Mouse (Mus musculus): Measurements from ENCODE around the gene Ctr9. TPM values are rescaled to one million over a fixed set of nuclear protein-coding genes. Genes with fewer than 3 reads are reported as not detected.

Gene Ctr9
- polyA plus RNA-seq, 1 experiment from 2014 or later = 100 TPM

- Histone ChIP-seq H3K4me3 (no peak overlapping the region), H3K4me2 (replicated peaks) (no peak overlapping the region), H3K27ac (no peak overlapping the region), H3K9me3 (no peaks in the 10 kb centered on the region), H3K9ac (no peak overlapping the region), H3K27me3 (replicated peaks) (no peaks in the 10 kb centered on the region), H3K36me3 (no peaks in the 10 kb centered on the region), H3K4me1 (no peaks in the 10 kb centered on the region)
- no peak for ATAC-seq (ENCODE audit: low FRiP score, low read depth)
- WGBS = 89% methylated on average over 15 of the region's 15 CpGs
Observed at GRCm38 (mm10) chr7:110998887-110999827, 29.6 kb upstream of the Ctr9 start.

- no peaks in the 10 kb centered on the region for H3K9me3 ChIP-seq
- no peak overlapping the region for H3K27ac ChIP-seq
- H3K4me2 ChIP-seq (replicated peaks) = no peak overlapping the region
- no peaks in the 10 kb centered on the region for H3K4me1 ChIP-seq
- H3K27me3 ChIP-seq (replicated peaks) = no peaks in the 10 kb centered on the region
- no peaks in the 10 kb centered on the region for H3K36me3 ChIP-seq
- H3K9ac ChIP-seq = no peak overlapping the region
- WGBS = 88% methylated on average over 3 of the region's 3 CpGs
- no peak for ATAC-seq (ENCODE audit: low FRiP score, low read depth)
- no peak overlapping the region for H3K4me3 ChIP-seq
Observed at GRCm38 (mm10) chr7:111004136-111004840, 24.5 kb upstream of the Ctr9 start.

DNA sequence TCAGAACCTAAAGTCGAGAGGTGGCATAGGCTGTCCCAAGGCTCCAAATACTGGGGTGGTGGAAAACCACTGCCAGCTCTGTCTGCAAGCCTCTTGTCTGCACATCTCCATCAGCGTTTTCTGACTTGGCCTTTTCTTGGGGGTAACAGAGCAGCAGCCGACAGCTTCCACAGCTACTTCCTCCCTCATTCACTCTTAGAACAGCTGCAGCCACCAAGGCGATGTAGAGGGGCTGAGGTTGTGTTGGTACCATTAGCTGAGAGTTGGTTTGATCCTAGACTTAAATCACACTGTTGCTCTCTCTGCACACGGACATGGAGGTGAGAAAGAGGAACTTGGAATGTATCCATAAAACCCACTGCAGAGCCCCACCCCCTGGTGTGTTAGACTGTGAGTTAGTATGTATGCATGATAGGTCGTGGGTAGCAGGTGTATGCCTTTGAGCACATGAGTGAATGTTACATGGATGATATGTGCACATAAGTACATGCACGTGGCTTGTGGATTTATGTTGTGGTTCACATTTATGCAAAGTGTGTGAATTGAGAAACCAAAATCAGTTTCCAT, 14.6 kb upstream of the Ctr9 start:
- Histone ChIP-seq H3K36me3 (no peaks in the 10 kb centered on the region), H3K4me2 (replicated peaks) (no peak overlapping the region), H3K9me3 (no peaks in the 10 kb centered on the region), H3K27me3 (replicated peaks) (no peaks in the 10 kb centered on the region), H3K27ac (no peak overlapping the region), H3K4me1 (no peaks in the 10 kb centered on the region), H3K9ac (no peak overlapping the region), H3K4me3 (no peak overlapping the region)
- 81% methylated on average over 7 of the region's 7 CpGs for WGBS
- ATAC-seq (ENCODE audit: low FRiP score, low read depth) = no peak

DNA sequence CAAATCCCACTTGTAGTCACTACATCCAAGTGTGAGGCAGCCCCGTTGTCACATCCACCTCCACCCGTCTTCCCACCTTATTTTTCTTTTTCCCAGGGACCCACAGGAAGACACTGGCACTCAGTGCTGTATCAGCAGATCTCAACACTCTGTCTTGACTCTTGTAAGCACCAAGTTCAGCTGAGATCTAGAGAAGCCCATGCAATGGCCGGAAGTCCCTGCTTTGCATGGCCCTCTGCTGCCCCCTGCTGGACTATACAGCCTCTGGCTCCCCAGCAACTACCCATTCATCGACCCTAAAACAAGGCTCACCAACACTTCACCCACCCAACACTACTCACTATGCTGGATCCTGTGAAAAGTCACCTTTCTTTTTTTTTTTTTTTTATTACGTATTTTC, 13.9 kb upstream of the Ctr9 start:
- Histone ChIP-seq H3K4me1 (no peaks in the 10 kb centered on the region), H3K27ac (no peak overlapping the region), H3K9me3 (no peaks in the 10 kb centered on the region), H3K4me3 (no peak overlapping the region), H3K4me2 (replicated peaks) (no peak overlapping the region), H3K36me3 (no peaks in the 10 kb centered on the region), H3K27me3 (replicated peaks) (no peaks in the 10 kb centered on the region), H3K9ac (no peak overlapping the region)
- WGBS = 38% methylated on average over 5 of the region's 5 CpGs
- ATAC-seq (ENCODE audit: low FRiP score, low read depth) = peak; percentile 63

DNA sequence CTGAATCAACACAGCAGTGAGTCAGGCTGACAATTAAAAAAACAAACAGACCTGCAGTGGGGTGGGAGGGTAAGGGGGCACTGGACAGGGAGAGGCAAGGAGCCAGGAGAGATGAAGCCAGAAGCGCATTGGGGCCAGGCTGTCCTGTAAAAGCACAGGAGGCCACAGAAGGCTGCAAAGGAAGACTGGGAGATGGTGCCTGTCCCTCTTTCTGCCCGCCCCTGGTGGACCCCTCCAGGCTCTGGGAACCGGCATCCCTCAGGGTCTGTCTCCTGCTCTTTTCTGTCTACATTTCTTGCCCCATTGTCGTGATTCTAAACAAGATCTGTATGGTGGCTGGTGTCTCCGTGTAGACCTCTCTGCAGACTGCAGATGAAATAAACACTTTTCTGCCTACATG, 13.0 kb upstream of the Ctr9 start:
- Histone ChIP-seq H3K4me2 (replicated peaks) (no peak overlapping the region), H3K36me3 (no peaks in the 10 kb centered on the region), H3K27ac (no peak overlapping the region), H3K9ac (no peak overlapping the region), H3K4me3 (no peak overlapping the region), H3K4me1 (no peaks in the 10 kb centered on the region), H3K9me3 (no peaks in the 10 kb centered on the region), H3K27me3 (replicated peaks) (no peaks in the 10 kb centered on the region)
- WGBS = 74% methylated on average over 5 of the region's 5 CpGs
- no peak for ATAC-seq (ENCODE audit: low FRiP score, low read depth)

GRCm38 (mm10) chr7:111016921-111017320, 11.8 kb upstream of the Ctr9 start:
- Histone ChIP-seq H3K4me2 (replicated peaks) (no peak overlapping the region), H3K36me3 (no peaks in the 10 kb centered on the region), H3K9ac (no peak overlapping the region), H3K27ac (no peak overlapping the region), H3K4me1 (no peaks in the 10 kb centered on the region), H3K9me3 (no peaks in the 10 kb centered on the region), H3K4me3 (no peak overlapping the region), H3K27me3 (replicated peaks) (no peaks in the 10 kb centered on the region)
- 88% methylated on average over 3 of the region's 3 CpGs for WGBS
- ATAC-seq (ENCODE audit: low FRiP score, low read depth) = no peak

- Histone ChIP-seq H3K4me1 (no peaks in the 10 kb centered on the region), H3K9me3 (no peaks in the 10 kb centered on the region), H3K27ac (no peak overlapping the region), H3K4me3 (no peak overlapping the region), H3K27me3 (replicated peaks) (no peaks in the 10 kb centered on the region), H3K9ac (no peak overlapping the region), H3K36me3 (no peaks in the 10 kb centered on the region), H3K4me2 (replicated peaks) (no peak overlapping the region)
- ATAC-seq (ENCODE audit: low FRiP score, low read depth) = no peak
- WGBS = 84% methylated on average over 4 of the region's 4 CpGs
Observed at GRCm38 (mm10) chr7:111020814-111021213, 7.9 kb upstream of the Ctr9 start.

- 20% methylated on average over 8 of the region's 8 CpGs for WGBS
Observed at GRCm38 (mm10) chr7:111024068-111024594, 4.6 kb upstream of the Ctr9 start.

GRCm38 (mm10) chr7:111024912-111025311, 3.8 kb upstream of the Ctr9 start:
- H3K4me1 ChIP-seq = peaks cover 6% of the 10 kb centered on the region
- H3K4me2 ChIP-seq (replicated peaks) = no peak overlapping the region
- H3K27ac ChIP-seq = no peak overlapping the region
- no peak overlapping the region for H3K9ac ChIP-seq
- no peaks in the 10 kb centered on the region for H3K36me3 ChIP-seq
- no peaks in the 10 kb centered on the region for H3K9me3 ChIP-seq
- ATAC-seq (ENCODE audit: low FRiP score, low read depth) = no peak
- no peak overlapping the region for H3K4me3 ChIP-seq
- no peaks in the 10 kb centered on the region for H3K27me3 ChIP-seq (replicated peaks)
- 75% methylated on average over 4 of the region's 4 CpGs for WGBS

More at GRCm38 (mm10) chr7:111024068-111024594, 4.6 kb upstream of the Ctr9 start:
- Histone ChIP-seq H3K4me3 (no peak overlapping the region), H3K4me2 (replicated peaks) (no peak overlapping the region), H3K36me3 (no peaks in the 10 kb centered on the region), H3K9me3 (no peaks in the 10 kb centered on the region), H3K4me1 (no peaks in the 10 kb centered on the region), H3K9ac (no peak overlapping the region), H3K27me3 (replicated peaks) (no peaks in the 10 kb centered on the region), H3K27ac (no peak overlapping the region)
- no peak for ATAC-seq (ENCODE audit: low FRiP score, low read depth)

DNA sequence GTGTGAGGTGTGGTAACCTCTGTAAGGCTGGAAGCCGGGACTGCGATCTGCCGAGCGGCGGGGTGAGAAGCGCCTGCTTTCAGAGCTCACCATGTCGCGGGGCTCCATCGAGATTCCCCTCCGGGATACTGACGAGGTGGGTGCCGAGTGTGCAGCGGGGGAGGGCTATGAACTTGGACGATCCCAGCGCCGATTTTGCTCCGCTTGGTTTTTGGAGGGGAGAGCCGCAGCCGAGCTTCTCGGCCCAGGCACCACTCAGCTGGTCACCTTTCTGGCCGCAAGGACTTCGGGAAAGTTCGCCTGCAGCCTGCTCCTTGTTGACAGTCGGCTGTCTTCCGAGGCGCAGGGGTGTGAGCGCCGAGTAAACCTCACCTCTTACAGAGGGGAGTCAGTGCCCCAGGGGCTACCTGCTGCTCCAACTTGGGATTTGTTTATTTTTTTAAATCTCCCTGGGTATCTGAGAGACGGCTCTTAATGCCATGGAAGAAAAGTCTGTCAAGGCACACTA, 349 bp downstream of the Ctr9 start:
- Histone ChIP-seq H3K36me3 (peaks cover 14% of the 10 kb centered on the region), H3K9me3 (no peaks in the 10 kb centered on the region), H3K9ac (peak overlapping the region; percentile 72), H3K27ac (peak overlapping the region; percentile 82), H3K4me2 (replicated peaks) (peak overlapping the region; percentile 83), H3K4me1 (peaks cover 9% of the 10 kb centered on the region), H3K4me3 (peak overlapping the region; percentile 86), H3K27me3 (replicated peaks) (no peaks in the 10 kb centered on the region)
- WGBS = 1% methylated on average over 29 of the region's 29 CpGs
- ATAC-seq (ENCODE audit: low FRiP score, low read depth) = no peak; the same call in 1 of the 2 replicates

- Histone ChIP-seq H3K4me3 (no peak overlapping the region), H3K27ac (no peak overlapping the region), H3K27me3 (replicated peaks) (no peaks in the 10 kb centered on the region), H3K9me3 (no peaks in the 10 kb centered on the region), H3K9ac (no peak overlapping the region), H3K4me2 (replicated peaks) (no peak overlapping the region), H3K4me1 (no peaks in the 10 kb centered on the region), H3K36me3 (peaks cover 95% of the 10 kb centered on the region)
- 85% methylated on average over 5 of the region's 5 CpGs for WGBS
- no peak for ATAC-seq (ENCODE audit: low FRiP score, low read depth)
Observed at GRCm38 (mm10) chr7:111048920-111049319, 20.2 kb downstream of the Ctr9 start.

Measured in neural tube, embryonic 12.5 days (tissue).